Mouse (Mus musculus): Measurements from ENCODE around the gene Neurl1a.

The Neurl1a gene

DNA sequence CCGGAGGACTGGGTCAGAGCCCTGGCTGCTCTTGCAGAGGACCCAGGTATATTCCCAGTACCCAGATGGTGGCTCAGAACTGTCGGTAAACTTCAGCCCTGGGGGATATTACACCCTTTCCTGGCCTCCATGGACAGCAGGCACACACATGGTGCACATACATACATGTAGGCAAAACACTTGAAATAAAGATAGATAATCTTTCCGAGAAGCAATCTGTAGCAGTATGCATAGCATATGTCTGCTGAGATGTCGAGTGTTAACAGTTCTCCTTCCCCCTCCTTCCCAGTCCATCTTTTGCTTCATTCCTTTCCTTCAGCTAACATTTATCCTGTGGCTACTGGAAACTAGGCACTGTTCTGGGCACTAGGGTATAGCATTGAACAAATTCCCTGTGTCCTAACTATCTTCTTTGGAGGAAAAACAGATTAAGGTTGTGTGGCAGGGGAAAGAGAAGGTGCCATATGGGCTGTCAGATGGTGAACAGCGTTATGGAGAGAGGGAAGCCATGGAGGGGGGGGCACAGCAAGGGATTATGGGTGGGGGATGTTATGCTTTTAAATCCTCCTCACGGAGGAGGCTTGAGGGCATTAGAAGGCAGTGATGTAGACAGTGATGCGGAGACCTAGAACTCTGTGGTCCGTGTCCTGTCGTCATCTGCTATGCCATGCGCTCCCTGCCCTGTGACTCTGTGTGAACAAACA is 33.1 kb downstream of the Neurl1a start:
- DNase-seq (ENCODE audit: low read depth, low spot score): no peak

DNA sequence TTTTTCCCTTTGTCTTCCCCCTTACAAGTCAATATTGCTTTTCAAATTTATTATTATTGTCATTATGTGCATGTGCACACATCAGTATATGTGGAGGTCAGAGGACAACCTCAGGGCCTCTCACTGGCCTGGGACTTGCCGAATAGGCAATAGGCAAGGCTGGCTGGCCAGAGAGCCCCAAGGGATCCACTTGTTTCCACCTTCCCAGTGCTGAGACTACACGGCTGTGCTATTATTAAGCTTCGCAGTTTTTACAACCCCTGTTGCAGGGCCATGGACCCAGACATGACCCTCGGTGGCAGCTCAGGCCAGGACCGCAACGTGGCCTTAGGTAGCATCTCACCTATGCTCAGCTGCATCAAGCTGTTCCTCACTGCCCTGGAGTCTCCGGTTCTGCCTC is 33.8 kb downstream of the Neurl1a start:
- no peak for DNase-seq (ENCODE audit: low read depth, low spot score)

GRCm38 (mm10) chr19:47213470-47213869 is 34.9 kb downstream of the Neurl1a start:
- DNase-seq (ENCODE audit: low read depth, low spot score): peak; percentile 20

DNA sequence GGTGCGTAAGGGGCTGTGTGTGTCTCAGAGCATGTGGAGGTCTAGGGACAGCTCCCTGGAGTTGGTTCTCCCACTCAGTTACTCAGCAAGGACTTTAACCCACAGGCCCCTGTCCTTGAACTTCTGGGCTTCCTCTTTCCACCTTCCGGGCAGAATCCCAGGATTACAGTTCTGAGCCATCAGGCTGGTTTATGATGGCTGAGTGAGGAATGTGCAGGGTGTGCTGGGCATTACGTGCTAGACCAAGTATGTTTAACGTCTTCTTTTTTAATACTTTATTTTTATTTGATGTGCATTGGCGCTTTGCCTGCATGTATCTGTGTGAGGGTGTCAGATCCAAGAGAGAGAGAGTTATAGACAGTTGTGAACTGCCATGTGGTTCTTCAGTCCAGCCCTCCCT is 38.1 kb downstream of the Neurl1a start:
- no peak for DNase-seq (ENCODE audit: low read depth, low spot score)

- no peak for DNase-seq (ENCODE audit: low read depth, low spot score)
These were observed 41.0 kb downstream of the Neurl1a start for GRCm38 (mm10) chr19:47219622-47220021.

GRCm38 (mm10) chr19:47220232-47220631 is 41.6 kb downstream of the Neurl1a start:
- DNase-seq (ENCODE audit: low read depth, low spot score): no peak

DNA sequence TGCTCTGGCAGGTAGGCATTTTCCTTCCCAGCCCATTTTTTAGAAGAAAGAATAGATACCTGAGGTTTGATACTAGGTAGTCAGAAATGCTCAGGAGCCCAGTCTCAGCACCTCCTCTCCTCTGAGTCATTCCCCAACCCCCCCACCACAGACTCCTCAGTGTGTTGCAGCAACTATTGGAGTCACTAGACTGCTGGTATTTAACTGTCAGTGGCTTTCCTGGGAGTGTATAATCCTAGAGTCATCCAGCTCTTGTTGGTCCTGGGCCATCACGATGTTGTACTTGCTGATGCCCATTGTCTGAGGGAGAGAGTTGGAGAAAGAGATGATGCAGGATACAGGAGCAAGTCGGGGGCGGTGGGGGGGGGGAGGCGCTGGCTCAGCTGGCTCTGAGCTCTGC is 42.4 kb downstream of the Neurl1a start:
- DNase-seq (ENCODE audit: low read depth, low spot score): no peak

GRCm38 (mm10) chr19:47221500-47222153 is 43.0 kb downstream of the Neurl1a start:
- DNase-seq (ENCODE audit: low read depth, low spot score): no peak

DNA sequence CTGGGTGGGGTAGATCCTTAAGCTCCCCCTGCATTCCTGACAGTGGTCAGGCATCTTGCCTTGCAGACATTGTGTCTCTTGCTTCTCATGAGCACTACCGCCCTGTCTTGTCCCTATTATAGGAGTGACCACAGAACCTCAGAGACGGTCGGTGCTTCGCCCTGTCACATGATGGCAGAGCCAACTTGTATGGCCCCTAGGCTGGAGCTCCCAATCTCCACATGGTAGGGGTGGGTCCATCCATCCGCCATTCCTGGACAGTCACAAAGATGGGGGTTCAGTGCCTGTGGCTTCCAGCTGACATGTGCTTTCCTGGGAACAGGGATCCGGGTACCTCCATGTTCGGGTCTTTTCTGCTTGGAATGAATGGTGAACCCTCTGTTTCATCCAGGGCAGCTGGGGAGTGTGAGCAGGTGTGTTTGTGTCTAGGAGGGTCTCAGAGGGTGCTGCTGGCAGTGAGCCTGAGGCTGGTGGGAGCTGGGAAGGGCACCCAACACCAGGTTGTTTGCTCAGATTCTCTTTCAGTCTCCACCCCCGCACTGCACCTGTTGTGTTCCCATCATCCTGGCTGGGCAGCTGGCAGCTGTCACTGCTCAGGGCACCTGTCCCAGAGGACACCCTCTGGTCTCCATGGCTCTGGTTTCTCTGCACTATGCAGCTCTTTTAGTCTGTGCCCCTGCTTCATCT is 43.7 kb downstream of the Neurl1a start:
- no peak for DNase-seq (ENCODE audit: low read depth, low spot score)

- DNase-seq (ENCODE audit: low read depth, low spot score): no peak
These were observed 44.4 kb downstream of the Neurl1a start for GRCm38 (mm10) chr19:47222841-47223557.

DNA sequence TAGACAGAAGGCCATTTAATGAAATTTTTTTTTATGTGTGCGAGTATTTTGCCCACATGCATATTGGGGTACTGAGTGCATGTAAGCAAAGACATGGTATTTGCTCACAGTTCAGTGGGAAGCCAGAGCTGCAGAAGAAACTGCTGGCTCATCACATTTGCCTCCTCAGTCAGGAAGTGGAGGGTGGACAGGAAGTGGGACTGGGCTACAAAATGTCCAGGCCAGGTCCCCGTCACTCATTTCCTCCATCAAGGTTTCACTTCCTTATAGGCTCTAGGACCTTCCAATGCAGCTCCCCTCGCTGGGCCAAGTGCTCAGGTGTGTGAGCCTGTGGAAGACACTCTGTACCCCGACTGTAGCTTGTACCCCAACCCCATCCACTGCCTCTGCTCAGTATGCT is 46.1 kb downstream of the Neurl1a start:
- no peak for DNase-seq (ENCODE audit: low read depth, low spot score)

- no peak for DNase-seq (ENCODE audit: low read depth, low spot score)
These were observed 47.2 kb downstream of the Neurl1a start for GRCm38 (mm10) chr19:47225791-47226190.

GRCm38 (mm10) chr19:47228725-47229252 is 50.2 kb downstream of the Neurl1a start:
- DNase-seq (ENCODE audit: low read depth, low spot score): no peak

GRCm38 (mm10) chr19:47229461-47229860 is 50.8 kb downstream of the Neurl1a start:
- DNase-seq (ENCODE audit: low read depth, low spot score): no peak

DNA sequence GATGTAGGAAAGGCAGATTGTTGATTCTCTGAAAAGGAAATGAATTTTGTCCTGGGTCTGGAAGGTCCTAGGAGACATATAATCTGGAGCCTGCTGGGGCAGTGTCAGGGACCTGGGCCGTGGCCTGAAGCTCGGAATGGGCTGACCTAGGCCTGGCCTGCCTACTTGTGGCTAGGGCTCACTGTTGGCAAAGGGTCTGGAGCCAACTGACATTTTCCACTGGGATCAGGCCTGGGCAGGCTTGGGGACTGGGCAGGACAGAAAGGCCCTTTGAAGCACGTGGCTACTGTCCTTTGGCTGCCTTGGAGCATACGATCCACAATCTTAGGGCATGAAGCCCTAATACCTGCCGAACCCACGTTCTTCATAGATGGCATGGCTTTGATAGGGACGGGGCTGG is 51.5 kb downstream of the Neurl1a start:
- DNase-seq (ENCODE audit: low read depth, low spot score): no peak

- DNase-seq (ENCODE audit: low read depth, low spot score): no peak
These were observed 52.1 kb downstream of the Neurl1a start for GRCm38 (mm10) chr19:47230682-47231081.

GRCm38 (mm10) chr19:47231389-47231788 is 52.8 kb downstream of the Neurl1a start:
- no peak for DNase-seq (ENCODE audit: low read depth, low spot score)

DNA sequence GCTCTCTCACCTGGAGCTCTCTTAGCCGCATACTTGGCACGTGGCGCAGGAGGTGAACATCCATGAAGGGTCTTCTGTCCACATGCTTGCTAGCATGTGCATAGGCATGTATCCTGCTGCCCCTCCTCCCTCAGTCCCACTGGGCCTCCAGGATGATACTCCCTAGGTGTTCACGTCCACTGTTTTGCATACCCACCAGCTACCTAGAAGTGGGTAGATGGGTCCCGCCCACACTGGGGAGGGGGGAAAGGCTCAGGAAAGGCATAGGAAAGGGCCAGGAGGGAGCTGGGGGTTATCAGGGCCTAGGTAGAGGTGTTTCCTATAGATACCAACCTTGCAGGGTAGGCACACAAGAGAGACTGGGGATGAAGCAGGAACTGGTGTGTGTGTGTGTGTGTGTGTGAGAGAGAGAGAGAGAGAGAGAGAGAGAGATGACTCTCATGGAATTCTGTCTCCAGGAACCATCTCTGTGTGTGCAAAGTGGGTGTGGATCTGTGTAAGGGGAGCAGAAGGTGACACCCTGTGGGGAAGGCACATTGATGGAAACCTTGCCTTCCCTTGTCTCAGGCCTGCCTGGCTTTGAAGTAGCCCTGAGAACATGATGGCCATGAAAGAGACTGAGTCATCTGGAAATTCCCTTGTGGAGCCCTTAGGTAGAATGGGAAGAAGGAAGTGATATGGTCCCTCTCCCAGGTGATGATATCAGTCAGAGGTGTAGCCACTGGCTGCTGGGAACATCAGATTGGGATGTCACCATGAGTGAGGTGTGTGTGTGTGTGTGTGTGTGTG is 53.7 kb downstream of the Neurl1a start:
- DNase-seq (ENCODE audit: low read depth, low spot score): no peak

DNA sequence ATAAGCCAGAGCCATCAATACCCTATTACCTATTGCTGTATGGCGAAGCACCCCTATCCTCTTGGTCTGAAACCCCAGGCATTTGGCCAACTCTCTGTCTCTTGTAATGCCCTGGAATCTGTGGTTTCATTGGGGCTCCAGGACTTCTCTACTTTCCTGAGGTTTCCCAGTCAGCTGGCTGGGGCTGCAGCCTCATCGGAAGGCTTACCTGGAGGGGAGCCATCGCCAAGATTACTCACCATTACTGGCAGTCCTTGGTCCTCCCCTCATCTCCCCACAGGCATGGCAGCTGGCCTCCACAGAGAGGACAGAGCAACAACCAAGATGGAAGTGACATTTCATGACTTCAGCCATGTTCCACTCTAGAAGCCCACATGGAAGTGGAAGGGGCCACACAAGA is 54.5 kb downstream of the Neurl1a start:
- DNase-seq (ENCODE audit: low read depth, low spot score): no peak

GRCm38 (mm10) chr19:47240076-47240475 is 61.5 kb downstream of the Neurl1a start:
- DNase-seq (ENCODE audit: low read depth, low spot score): no peak

- DNase-seq (ENCODE audit: low read depth, low spot score): no peak
These were observed 62.3 kb downstream of the Neurl1a start for GRCm38 (mm10) chr19:47240957-47241356.
